Mouse (Mus musculus): ENCODE measurements around the gene Tgm2.

- TF ChIP-seq CTCF (IDR thresholded peaks at IDR 0.05; ENCODE audit: low read depth, low read length) (no peak), GATA1 (IDR thresholded peaks at IDR 0.05; ENCODE audit: borderline replicate concordance, low read length) (no peak), GATA2 (IDR thresholded peaks at IDR 0.05; ENCODE audit: borderline replicate concordance, low read depth, low read length) (no peak)
Observed at GRCm38 (mm10) chr2:158115838-158116453, 30.3 kb downstream of the Tgm2 start.

Data from G1E (cell line).